ENCODE assay signal across 10 mouse cellular contexts in the genomic region with DNA sequence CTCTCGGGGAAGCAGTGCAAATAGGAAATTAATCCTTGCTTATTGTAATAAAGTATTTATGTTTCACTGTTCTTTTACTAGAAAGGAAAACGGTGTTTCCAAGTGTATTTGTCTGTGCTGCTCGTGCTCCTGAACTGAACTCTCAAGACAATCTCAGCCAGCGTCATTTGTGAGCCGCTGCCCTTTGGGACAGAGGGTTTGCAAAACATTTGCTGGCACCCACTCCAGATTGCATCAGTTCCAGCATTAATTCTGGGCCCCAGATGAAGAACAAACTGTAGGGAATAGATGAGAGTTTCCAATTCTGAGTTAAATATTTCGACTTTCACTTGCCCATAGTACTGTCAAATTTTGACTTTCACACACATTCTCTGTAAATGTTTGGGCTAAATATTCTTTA. TPM values are rescaled to one million over a fixed set of nuclear protein-coding genes. Genes with fewer than 3 reads are reported as not detected.
DNase-seq lines count a peak whose midpoint lies in the region; ATAC-seq and TF ChIP-seq lines count a peak whose summit lies in the region.
"Had no signal": no experiment of that assay in that cellular context is flagged by ENCODE, and none has a peak within 500 bp of the region (broad histone marks: within the 10 kb centered on the region; RNA-seq: fewer than 3 reads in every experiment).

No protein-coding gene starts in this region.

- intact Hi-C loops in left cerebral cortex, postnatal 36 days (cut with DNase I), result no loop called here

- 6% methylated on average over 6 of the region's 6 CpGs for WGBS in liver, adult 2 months
- 76% methylated on average over 6 of the region's 6 CpGs for WGBS in liver, embryonic 11.5 days
- WGBS in liver, embryonic 15.5 days (ENCODE audit: insufficient replicate concordance), result 68% methylated on average over 6 of the region's 6 CpGs
- 48% methylated on average over 6 of the region's 6 CpGs for WGBS in stomach, embryonic 15.5 days

- peak; percentile 92 for DNase-seq in liver, adult 2 months (ENCODE audit: extremely low read depth, low read depth, low spot score)
- DNase-seq in liver, embryonic 11.5 days (ENCODE audit: low spot score), result no peak
- peak; percentile 61 for DNase-seq in gastrocnemius, postnatal 25 days
- no peak for DNase-seq in Muller cell, postnatal 12 days (ENCODE audit: inconsistent ontology term)
- DNase-seq in urinary bladder, postnatal 10 days (ENCODE audit: low spot score), result no peak
- DNase-seq in left cerebral cortex, postnatal 36 days (ENCODE audit: low spot score in 2 of 2), result no peak
- DNase-seq: thymus, postnatal 36 days had no signal

- no peak overlapping the region for H3K9ac ChIP-seq in liver, adult 2 months (ENCODE audit: low read depth, low read length)
- no peak overlapping the region for H3K9ac ChIP-seq in liver, embryonic 11.5 days (ENCODE audit: low read depth, low read length)
- H3K9ac ChIP-seq in liver, embryonic 15.5 days, result no peak overlapping the region
- H3K9ac ChIP-seq in stomach, embryonic 15.5 days, result no peak overlapping the region
- H3K9ac ChIP-seq: limb, embryonic 12.5 days had no signal

- peak overlapping the region; percentile 83 for H3K27ac ChIP-seq in liver, adult 2 months (replicated peaks; ENCODE audit: insufficient read depth, low read depth, low read length)
- no peak overlapping the region for H3K27ac ChIP-seq in liver, embryonic 11.5 days (ENCODE audit: low read depth, low read length)
- H3K27ac ChIP-seq in liver, embryonic 15.5 days (replicated peaks), result peak overlapping the region; percentile 64; the same call in 1 of the 2 replicates
- peak overlapping the region; percentile 53; the same call in 1 of the 2 replicates for H3K27ac ChIP-seq in stomach, embryonic 15.5 days
- H3K27ac ChIP-seq: limb, embryonic 12.5 days had no signal

- H3K4me1 ChIP-seq in liver, adult 2 months (ENCODE audit: control insufficient read depth, insufficient read depth, low read length), result peaks cover 11% of the 10 kb centered on the region; the same call in 1 of the 2 replicates
- H3K4me1 ChIP-seq in liver, embryonic 11.5 days (replicated peaks; ENCODE audit: control insufficient read depth, insufficient read depth, low read length), result peaks cover 28% of the 10 kb centered on the region
- peaks cover 29% of the 10 kb centered on the region for H3K4me1 ChIP-seq in liver, embryonic 15.5 days (replicated peaks)
- peaks cover 12% of the 10 kb centered on the region for H3K4me1 ChIP-seq in stomach, embryonic 15.5 days

- no peaks in the 10 kb centered on the region for H3K27me3 ChIP-seq in liver, adult 2 months (ENCODE audit: control insufficient read depth, insufficient read depth, low read length)
- H3K27me3 ChIP-seq in liver, embryonic 11.5 days (replicated peaks; ENCODE audit: control insufficient read depth, insufficient read depth, low read length), result no peaks in the 10 kb centered on the region
- H3K27me3 ChIP-seq in liver, embryonic 15.5 days, result no peaks in the 10 kb centered on the region
- no peaks in the 10 kb centered on the region for H3K27me3 ChIP-seq in stomach, embryonic 15.5 days (replicated peaks)

- no peaks in the 10 kb centered on the region for H3K9me3 ChIP-seq in liver, embryonic 11.5 days (ENCODE audit: control insufficient read depth, low read length)
- H3K9me3 ChIP-seq in liver, embryonic 15.5 days (replicated peaks), result no peaks in the 10 kb centered on the region
- no peaks in the 10 kb centered on the region for H3K9me3 ChIP-seq in stomach, embryonic 15.5 days
- H3K9me3 ChIP-seq: limb, embryonic 12.5 days had no signal

- no peak for ATAC-seq in liver, embryonic 11.5 days (replicated peaks; ENCODE audit: low FRiP score)
- ATAC-seq in liver, embryonic 15.5 days (ENCODE audit: insufficient read depth), result no peak
- ATAC-seq in stomach, embryonic 15.5 days (ENCODE audit: insufficient read depth, low FRiP score, low read depth), result no peak

- no peak overlapping the region for H3K4me2 ChIP-seq in liver, embryonic 11.5 days
- no peak overlapping the region for H3K4me2 ChIP-seq in liver, embryonic 15.5 days
- H3K4me2 ChIP-seq in stomach, embryonic 15.5 days, result no peak overlapping the region
- H3K4me2 ChIP-seq: limb, embryonic 12.5 days had no signal

- no peak for TF ChIP-seq CTCF in liver, adult 2 months (IDR thresholded peaks at IDR 0.05; ENCODE audit: low read depth, low read length)

- TF ChIP-seq POLR2A in liver, adult 2 months (IDR thresholded peaks at IDR 0.05; ENCODE audit: extremely low read depth, insufficient read depth, low read length), result no peak

- H3K79me2 ChIP-seq in liver, adult 2 months (ENCODE audit: control insufficient read depth, insufficient read depth, low read length), result no peaks in the 10 kb centered on the region; the same call in 1 of the 2 replicates

- H3K4me3 ChIP-seq in liver, adult 2 months (ENCODE audit: insufficient read depth, low read depth, low read length), result no peak overlapping the region
- H3K4me3 ChIP-seq in liver, embryonic 11.5 days (ENCODE audit: low read depth, low read length), result no peak overlapping the region
- no peak overlapping the region for H3K4me3 ChIP-seq in liver, embryonic 15.5 days (replicated peaks)
- no peak overlapping the region for H3K4me3 ChIP-seq in stomach, embryonic 15.5 days (replicated peaks)
- H3K4me3 ChIP-seq: limb, embryonic 12.5 days had no signal

- no peaks in the 10 kb centered on the region for H3K36me3 ChIP-seq in liver, adult 2 months (ENCODE audit: control insufficient read depth, insufficient read depth, low read length)
- no peaks in the 10 kb centered on the region for H3K36me3 ChIP-seq in liver, embryonic 11.5 days (ENCODE audit: control insufficient read depth, insufficient read depth, low read length)
- peaks cover 6% of the 10 kb centered on the region; the same call in 1 of the 2 replicates for H3K36me3 ChIP-seq in liver, embryonic 15.5 days (replicated peaks)
- H3K36me3 ChIP-seq in stomach, embryonic 15.5 days, result no peaks in the 10 kb centered on the region
- H3K36me3 ChIP-seq: limb, embryonic 12.5 days had no signal

RNA-seq across cellular contexts. Expression of a gene that starts 1.9 kb away (rescaled TPM):
- 42.4 and 46.7 TPM in 2 replicates for total RNA-seq in liver, adult 2 months (2014; rRNA removed)
- polyA plus RNA-seq in liver, adult 2 months (2012; rRNA removed), result 34.2 and 40.3 TPM in 2 replicates
- polyA plus RNA-seq in liver, embryonic 11.5 days (2014; fragmentation: Nextera tagmentation; extraction: Ambion mirVana), result 87.7 and 97.0 TPM in 2 replicates
- total RNA-seq in gastrocnemius, postnatal 25 days (2021), result 10 to 100 TPM; 11.8 to 25.2 TPM
- polyA plus RNA-seq in liver, embryonic 15.5 days (2015; fragmentation: Nextera tagmentation; extraction: Ambion mirVana), result 169 and 191 TPM in 2 replicates
- polyA plus RNA-seq in stomach, embryonic 15.5 days (2015; fragmentation: Nextera tagmentation; extraction: Ambion mirVana), result 67.2 and 74.4 TPM in 2 replicates
- total RNA-seq in left cerebral cortex, postnatal 36 days (2021), result 1 to 10 TPM; 5.7 to 6.0 TPM

RNA-seq across cellular contexts. Expression of a gene that starts 28.8 kb away (rescaled TPM):
- not detected in 2 replicates for total RNA-seq in liver, adult 2 months (2014; rRNA removed)
- not detected in 2 replicates for polyA plus RNA-seq in liver, adult 2 months (2012; rRNA removed)
- polyA plus RNA-seq in liver, embryonic 11.5 days (2014; fragmentation: Nextera tagmentation; extraction: Ambion mirVana), result not detected in 2 replicates
- total RNA-seq in gastrocnemius, postnatal 25 days (2021), result not detected
- polyA plus RNA-seq in liver, embryonic 15.5 days (2015; fragmentation: Nextera tagmentation; extraction: Ambion mirVana), result not detected in 2 replicates
- not detected in 2 replicates for polyA plus RNA-seq in stomach, embryonic 15.5 days (2015; fragmentation: Nextera tagmentation; extraction: Ambion mirVana)
- total RNA-seq in left cerebral cortex, postnatal 36 days (2021), result not detected
- polyA plus RNA-seq: limb, embryonic 12.5 days had no signal

RNA-seq across cellular contexts. Expression of a gene that starts 58.3 kb away (rescaled TPM):
- not detected in 2 replicates for total RNA-seq in liver, adult 2 months (2014; rRNA removed)
- polyA plus RNA-seq in liver, adult 2 months (2012; rRNA removed), result not detected in 2 replicates
- not detected in 2 replicates for polyA plus RNA-seq in liver, embryonic 11.5 days (2014; fragmentation: Nextera tagmentation; extraction: Ambion mirVana)
- not detected for total RNA-seq in gastrocnemius, postnatal 25 days (2021)
- polyA plus RNA-seq in liver, embryonic 15.5 days (2015; fragmentation: Nextera tagmentation; extraction: Ambion mirVana), result not detected in 2 replicates
- not detected in 2 replicates for polyA plus RNA-seq in stomach, embryonic 15.5 days (2015; fragmentation: Nextera tagmentation; extraction: Ambion mirVana)
- total RNA-seq in left cerebral cortex, postnatal 36 days (2021), result not detected
- polyA plus RNA-seq: limb, embryonic 12.5 days had no signal

Comparison
In these comparisons a context has a peak if more than half of its experiments do, and no peak if none do; other contexts are left out.
1. DNase-seq: peak in liver, adult 2 months (single experiment) and gastrocnemius, postnatal 25 days (single experiment); none in liver, embryonic 11.5 days (single experiment), Muller cell, postnatal 12 days (single experiment), urinary bladder, postnatal 10 days (single experiment) and left cerebral cortex, postnatal 36 days (0 of 2).